Mouse (Mus musculus) induced T-regulatory cell, adult 2 months (primary cell): Measurements from ENCODE around the gene Tmem135.

Experiments
- DNase-seq: peaks from one replicate; pipeline ENCODE4 v3.0.0-alpha.2; 2012; ENCODE audit warnings: low read depth

Tmem135 gene

GRCm38 (mm10) chr7:89248135-89248850, 155.7 kb downstream of the Tmem135 start:
- DNase-seq = peak; percentile 85

DNA sequence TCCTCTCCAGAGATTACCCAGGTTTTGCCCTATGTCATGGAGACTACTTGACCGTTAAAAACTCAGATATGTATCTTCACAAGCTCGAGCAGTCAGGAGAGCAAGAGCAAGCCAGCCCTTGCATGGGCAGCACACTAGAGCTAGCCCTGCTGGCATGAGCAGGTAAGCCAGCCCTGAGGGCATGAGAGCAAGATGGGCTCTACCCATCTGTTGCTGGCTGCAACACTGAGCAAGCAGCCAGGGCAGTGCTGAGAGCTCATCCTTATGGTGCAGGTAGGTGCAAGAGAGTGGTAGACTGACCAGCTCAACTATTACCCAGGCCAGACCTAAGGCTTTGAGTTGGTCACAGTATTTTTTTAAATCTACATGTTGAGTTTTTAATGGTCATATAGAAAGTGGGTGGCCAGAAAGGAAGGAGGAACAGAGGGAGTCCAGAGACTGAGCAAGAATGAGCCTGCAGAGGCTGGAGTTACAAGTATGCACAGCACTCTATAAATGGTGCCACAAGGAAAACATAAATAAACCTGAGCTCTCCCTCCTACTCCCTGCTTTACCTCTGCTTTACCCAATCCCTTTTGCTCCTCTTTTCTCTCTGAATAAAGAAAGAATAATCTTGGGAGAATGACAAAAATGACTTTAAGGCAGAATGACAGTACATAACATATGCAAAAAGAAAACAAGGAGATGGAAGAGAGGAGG, 156.9 kb downstream of the Tmem135 start:
- DNase-seq = no peak

DNA sequence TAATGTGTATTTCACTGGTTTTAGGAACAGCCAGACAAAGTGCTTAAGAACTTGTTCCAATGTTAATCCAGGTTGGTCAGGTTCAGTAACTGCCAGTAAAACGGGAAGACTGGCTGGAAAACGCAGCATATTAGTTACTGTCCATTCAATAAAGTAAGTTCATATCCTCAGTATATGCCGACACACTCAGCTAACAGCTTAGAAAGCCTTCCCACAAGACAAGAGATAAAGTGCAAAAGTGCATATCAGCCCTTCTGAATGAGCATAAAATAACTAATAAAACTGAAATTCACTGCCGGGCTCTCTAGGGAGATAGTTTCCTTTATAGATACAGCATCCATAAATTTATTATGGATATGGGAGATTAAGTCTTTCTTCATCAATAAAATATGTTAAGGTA, 161.5 kb downstream of the Tmem135 start:
- no peak for DNase-seq

- DNase-seq = no peak
Observed at GRCm38 (mm10) chr7:89242143-89242542, 161.9 kb downstream of the Tmem135 start.

GRCm38 (mm10) chr7:89239592-89239991, 164.4 kb downstream of the Tmem135 start:
- no peak for DNase-seq

GRCm38 (mm10) chr7:89236592-89236991, 167.4 kb downstream of the Tmem135 start:
- DNase-seq = no peak

DNA sequence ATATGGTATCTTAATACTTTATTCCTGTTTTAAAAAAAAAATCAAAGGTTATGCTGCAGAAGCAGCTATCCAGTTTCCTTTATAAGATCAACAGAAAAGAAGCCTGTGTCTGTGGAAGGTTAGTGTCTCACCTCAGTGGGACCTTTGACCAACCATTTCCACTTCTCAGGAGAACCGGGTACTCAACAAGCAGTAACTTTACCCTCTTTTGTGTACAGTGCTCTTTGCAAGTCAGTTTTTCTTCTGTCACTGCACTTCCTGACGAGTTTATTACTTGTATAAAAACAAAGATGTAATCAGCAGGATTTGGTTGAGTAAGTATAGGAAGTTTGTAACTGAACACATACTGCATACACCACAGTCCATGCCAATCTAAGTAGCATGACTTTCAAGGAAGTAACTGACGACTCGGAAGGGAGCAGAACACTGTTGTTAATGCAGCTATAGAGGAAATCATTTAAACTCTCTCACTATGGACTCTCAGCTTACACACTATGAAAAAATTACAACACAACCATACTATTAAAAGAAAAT, 168.0 kb downstream of the Tmem135 start:
- DNase-seq = peak; percentile 12

- DNase-seq = peak; percentile 15
Observed at GRCm38 (mm10) chr7:89232499-89233145, 171.4 kb downstream of the Tmem135 start.

GRCm38 (mm10) chr7:89231200-89231790, 172.7 kb downstream of the Tmem135 start:
- no peak for DNase-seq

GRCm38 (mm10) chr7:89222609-89223008, 181.4 kb downstream of the Tmem135 start:
- no peak for DNase-seq

- DNase-seq = no peak
Observed at GRCm38 (mm10) chr7:89216628-89217027, 187.4 kb downstream of the Tmem135 start.

- no peak for DNase-seq
Observed at GRCm38 (mm10) chr7:89216118-89216517, 187.9 kb downstream of the Tmem135 start.

GRCm38 (mm10) chr7:89215714-89216113, 188.3 kb downstream of the Tmem135 start:
- DNase-seq = no peak

GRCm38 (mm10) chr7:89210506-89210905, 193.5 kb downstream of the Tmem135 start:
- no peak for DNase-seq

- DNase-seq = no peak
Observed at GRCm38 (mm10) chr7:89206165-89206564, 197.9 kb downstream of the Tmem135 start.

DNA sequence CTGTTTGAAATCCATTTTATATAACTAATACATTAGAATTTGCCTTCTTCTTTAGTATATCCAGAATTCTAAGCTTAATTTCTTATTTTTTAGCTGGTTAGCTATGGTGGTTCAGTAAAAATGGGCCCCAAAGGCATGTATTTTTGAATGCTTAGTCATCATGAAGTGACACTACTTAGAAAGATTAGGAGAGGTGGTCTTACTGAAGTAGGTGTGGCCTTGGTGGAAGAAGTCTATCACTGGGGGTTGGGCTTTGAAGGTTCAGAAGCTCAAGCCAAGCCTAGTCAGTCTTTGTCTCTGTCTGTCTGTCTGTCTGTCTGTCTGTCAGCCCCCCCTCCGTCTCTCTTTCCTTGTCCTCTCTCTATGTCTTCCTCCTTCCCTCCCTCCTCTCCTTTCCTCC, 198.6 kb downstream of the Tmem135 start:
- DNase-seq = no peak

- no peak for DNase-seq
Observed at GRCm38 (mm10) chr7:89203144-89203543, 200.9 kb downstream of the Tmem135 start.

- DNase-seq = no peak
Observed at GRCm38 (mm10) chr7:89201954-89202353, 202.1 kb downstream of the Tmem135 start.

GRCm38 (mm10) chr7:89198499-89198898, 205.5 kb downstream of the Tmem135 start:
- no peak for DNase-seq

GRCm38 (mm10) chr7:89193459-89193858, 210.6 kb downstream of the Tmem135 start:
- DNase-seq = no peak

DNA sequence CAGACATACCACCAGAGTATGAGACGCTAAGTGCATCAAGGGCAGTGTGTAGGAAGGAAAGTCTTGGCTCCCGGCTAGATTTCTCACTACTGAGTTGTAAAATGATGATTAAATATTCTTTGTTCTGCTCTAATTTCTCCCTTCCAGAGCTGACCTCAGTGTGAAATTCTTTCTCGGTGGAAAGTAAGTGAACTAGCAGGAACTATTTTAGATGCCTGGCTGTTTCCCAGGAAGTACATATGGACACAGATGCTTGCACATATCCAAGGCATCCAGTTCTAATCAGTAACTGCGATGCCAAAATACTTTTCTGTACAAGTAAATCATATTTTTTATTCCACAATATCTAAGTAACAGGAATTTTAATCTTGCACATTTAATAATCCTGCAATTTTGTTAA, 220.1 kb downstream of the Tmem135 start:
- no peak for DNase-seq

- DNase-seq = no peak
Observed at GRCm38 (mm10) chr7:89182943-89183342, 221.1 kb downstream of the Tmem135 start.
